Mouse (Mus musculus) G1E (cell line): ENCODE results near the gene Dclre1b. TPM values are rescaled to one million over a fixed set of nuclear protein-coding genes. Genes with fewer than 3 reads are reported as not detected.

ENCODE experiments used
- ATAC-seq: 2 replicates; pipeline ENCODE4 v1.8.0; 2016; ENCODE audit warnings: mild to moderate bottlenecking; ENCODE audit not compliant: insufficient number of reproducible peaks, poor library complexity, low FRiP score, severe bottlenecking; ENCODE audit errors: extremely low read depth
- DNase-seq: peaks from one replicate; pipeline ENCODE4 v3.0.0; 2012; ENCODE audit warnings: low spot score
- H3K27me3 ChIP-seq: 2 replicates; pipeline ENCODE4 v1.6.1; 2012; ENCODE audit warnings: mild to moderate bottlenecking, low read length, inconsistent platforms; ENCODE audit not compliant: insufficient read depth
- H3K36me3 ChIP-seq: replicated peaks from 2 replicates; pipeline ENCODE3; 2012; ENCODE audit warnings: mild to moderate bottlenecking, inconsistent platforms
- H3K4me1 ChIP-seq: 2 replicates; pipeline ENCODE4 v1.6.1; 2012; ENCODE audit warnings: low read depth, low read length, inconsistent platforms, mixed read lengths; ENCODE audit not compliant: insufficient read depth
- H3K4me3 ChIP-seq: 2 replicates; pipeline ENCODE4 v1.5.1; 2012; ENCODE audit warnings: low read depth, mild to moderate bottlenecking, inconsistent platforms, low read length, moderate library complexity, mixed read lengths
- H3K9me3 ChIP-seq: replicated peaks from 2 replicates; pipeline ENCODE4 v1.6.1; 2012; ENCODE audit warnings: inconsistent platforms
- CTCF ChIP-seq: IDR thresholded peaks from 2 replicates; pipeline ENCODE4 v1.5.1; 2012; ENCODE audit warnings: low read depth, low read length, inconsistent platforms, mixed read lengths
- GATA1 ChIP-seq: IDR thresholded peaks from 2 replicates; pipeline ENCODE4 v1.6.1; 2012; ENCODE audit warnings: borderline replicate concordance, low read length, inconsistent platforms, mixed read lengths
- GATA2 ChIP-seq: IDR thresholded peaks from 2 replicates; pipeline ENCODE4 v1.6.1; 2012; ENCODE audit warnings: low read depth, low read length, inconsistent platforms, borderline replicate concordance
- POLR2AphosphoS5 ChIP-seq: IDR thresholded peaks from 2 replicates; pipeline ENCODE4 v1.6.1; 2012; ENCODE audit warnings: low read depth, low read length, inconsistent platforms; ENCODE audit not compliant: insufficient replicate concordance
- TAL1 ChIP-seq: conservative IDR thresholded peaks from 2 replicates; pipeline ENCODE4 v1.6.1; 2012; ENCODE audit warnings: low read depth, low read length, inconsistent platforms, mixed read lengths
- polyA plus RNA-seq: library from polyadenylated mRNA; stranded (reverse); fragments of >175 nt; gene quantifications from 2 replicates; pipeline ENCODE4 v1.2.3, GENCODE M21; 2012
- total RNA-seq, 2 experiments: library from RNA; stranded (forward) in 1 of 2; stranded (reverse) in 1 of 2; fragments of 200-1000 nt in 1 of 2; fragments of >200 nt in 1 of 2; fragmentation: Nextera tagmentation in 1 of 2; gene quantifications; 2 replicates each; pipeline ENCODE4 v1.2.3; 2014 to 2017

The Dclre1b gene
- total and polyA plus RNA-seq, 3 experiments: 5.7 to 21.8 (median 8.6) TPM

DNA sequence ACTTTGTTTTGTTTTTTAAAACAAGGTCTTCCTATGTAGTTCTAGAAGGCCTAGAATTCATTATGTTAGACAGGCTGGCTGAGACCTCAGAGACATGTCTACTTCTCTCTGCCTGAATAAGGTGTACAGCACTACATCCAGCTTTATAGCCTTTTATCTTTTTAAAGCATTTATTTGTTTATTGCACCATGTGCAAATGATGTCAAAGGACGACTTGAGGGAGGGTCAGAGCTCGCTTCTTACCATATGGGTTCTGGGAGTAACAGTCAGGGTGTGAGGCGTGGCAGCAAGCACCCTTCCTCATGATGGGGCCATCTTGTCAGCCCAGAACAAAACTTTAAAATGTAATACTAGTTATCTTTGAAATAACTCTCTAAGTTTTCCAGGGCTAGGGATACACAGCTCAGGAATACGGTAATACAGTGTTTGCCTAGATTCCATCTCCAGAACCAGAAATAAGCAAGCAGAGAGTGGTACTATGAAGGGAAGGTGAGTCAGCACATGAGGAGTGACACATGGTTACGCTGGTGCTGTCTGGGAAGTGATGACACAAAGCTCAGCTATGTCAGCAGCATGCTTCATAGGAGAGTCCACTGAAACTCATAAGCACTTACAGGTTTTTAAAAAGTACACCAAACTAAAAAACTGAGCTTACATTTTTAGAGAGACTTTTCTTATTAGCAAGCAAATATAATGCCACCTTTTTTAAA lies 49.8 kb downstream of the Dclre1b start:
- H3K4me3 ChIP-seq: no peak overlapping the region
- no peaks in the 10 kb centered on the region for H3K27me3 ChIP-seq
- no peaks in the 10 kb centered on the region for H3K9me3 ChIP-seq
- DNase-seq (no peak), ATAC-seq (no peak)
- TF ChIP-seq GATA1 (no peak), TAL1 (no peak)
- no peaks in the 10 kb centered on the region for H3K4me1 ChIP-seq
- H3K36me3 ChIP-seq: peaks cover 85% of the 10 kb centered on the region

DNA sequence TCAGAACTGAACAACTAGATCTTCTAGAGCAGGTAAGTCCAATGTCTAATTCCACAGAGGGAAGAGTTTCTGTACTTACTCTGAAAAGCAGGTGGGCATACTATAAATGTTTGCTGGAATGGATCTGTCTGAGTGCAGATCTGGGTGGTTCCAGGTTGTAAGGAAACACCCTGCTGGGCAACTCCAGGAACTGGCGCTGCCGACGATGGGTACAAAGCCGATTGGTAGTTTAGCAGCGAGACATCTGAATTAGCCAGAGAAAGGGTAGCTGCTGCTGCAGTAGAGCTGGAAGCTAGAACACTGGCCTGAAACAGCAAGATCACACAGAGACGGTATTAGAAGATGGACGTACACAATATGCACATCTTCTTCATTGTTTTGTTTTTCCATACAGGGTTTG lies 50.8 kb downstream of the Dclre1b start:
- Histone ChIP-seq H3K36me3 (peaks cover 87% of the 10 kb centered on the region), H3K9me3 (no peaks in the 10 kb centered on the region), H3K4me1 (no peaks in the 10 kb centered on the region), H3K27me3 (no peaks in the 10 kb centered on the region), H3K4me3 (no peak overlapping the region)
- DNase-seq: no peak
- no peak for TF ChIP-seq GATA1
- TF ChIP-seq TAL1: no peak
- no peak for TF ChIP-seq CTCF
- ATAC-seq: no peak

DNA sequence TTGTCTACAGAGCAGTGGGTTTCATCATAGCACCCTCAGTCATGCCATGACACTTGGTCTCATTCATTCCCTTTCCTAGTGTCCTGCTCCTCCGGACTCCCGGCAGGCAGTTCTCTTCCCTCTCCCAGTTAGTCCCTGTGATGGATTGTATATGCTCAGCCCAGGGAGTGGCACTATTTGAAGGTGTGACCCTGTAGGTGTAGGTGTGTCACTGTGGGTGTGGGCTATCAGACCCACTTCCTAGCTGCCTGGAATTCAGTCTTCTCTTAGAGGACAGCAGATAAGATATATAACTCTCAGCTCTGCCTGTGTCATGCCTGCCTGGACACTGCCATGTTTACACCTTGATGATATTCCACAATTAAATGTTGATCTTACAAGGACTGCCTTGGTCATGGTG lies 52.3 kb downstream of the Dclre1b start:
- no peak for TF ChIP-seq GATA1
- no peak for TF ChIP-seq GATA2
- no peak for TF ChIP-seq POLR2AphosphoS5
- TF ChIP-seq CTCF: no peak
- TF ChIP-seq TAL1: no peak
- no peak for ATAC-seq

DNA sequence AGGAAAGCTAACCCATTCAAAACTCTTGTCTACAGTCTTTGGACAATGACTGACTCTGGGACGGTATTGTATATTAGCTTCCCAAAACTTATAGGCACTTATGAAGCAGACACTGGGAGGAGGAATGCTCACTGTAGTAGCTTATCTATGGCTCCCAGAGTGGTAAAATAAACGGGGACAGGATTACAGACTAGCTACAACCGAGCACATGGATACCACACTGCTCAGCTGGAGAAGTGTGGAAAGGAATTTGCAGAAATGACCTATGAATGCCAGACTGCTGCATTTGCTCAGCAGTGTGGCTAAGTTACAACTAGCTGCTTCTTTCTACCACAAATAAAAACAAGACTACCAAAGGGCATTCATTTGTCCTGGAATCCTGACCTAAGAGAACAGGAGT lies 53.9 kb downstream of the Dclre1b start:
- no peak for ATAC-seq
- peaks cover 89% of the 10 kb centered on the region for H3K36me3 ChIP-seq
- TF ChIP-seq POLR2AphosphoS5 (no peak), CTCF (no peak), GATA1 (no peak), GATA2 (no peak), TAL1 (no peak)

More for the DNA sequence above, 52.3 kb downstream of the Dclre1b start:
- H3K36me3 ChIP-seq: peaks cover 88% of the 10 kb centered on the region
- no peaks in the 10 kb centered on the region for H3K27me3 ChIP-seq
- H3K4me1 ChIP-seq: no peaks in the 10 kb centered on the region
- no peak for DNase-seq
- H3K4me3 ChIP-seq: no peak overlapping the region
- no peaks in the 10 kb centered on the region for H3K9me3 ChIP-seq

DNA sequence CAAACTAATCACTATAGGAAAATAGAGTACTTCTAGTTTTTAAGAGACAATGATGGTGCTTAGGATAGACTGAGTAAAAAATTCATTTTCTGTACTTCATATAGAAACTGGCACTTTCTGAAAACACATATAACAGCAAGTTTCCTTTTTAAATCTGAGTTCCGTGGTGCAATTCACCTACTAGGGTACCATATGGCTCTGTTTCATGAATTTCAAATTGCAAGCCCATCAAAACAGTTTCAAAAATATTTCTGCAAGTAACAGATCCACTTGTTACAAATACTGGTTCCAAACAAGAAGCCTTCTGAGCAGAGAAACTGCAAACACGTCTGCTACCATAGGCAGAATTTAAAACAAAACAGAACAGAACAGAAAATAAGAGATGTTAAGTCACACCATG lies 57.7 kb downstream of the Dclre1b start:
- ATAC-seq (no peak), DNase-seq (no peak)
- Histone ChIP-seq H3K27me3 (no peaks in the 10 kb centered on the region), H3K4me1 (peaks cover 2% of the 10 kb centered on the region; the same call in 1 of the 2 replicates), H3K4me3 (no peak overlapping the region), H3K9me3 (no peaks in the 10 kb centered on the region), H3K36me3 (peaks cover 92% of the 10 kb centered on the region)
- TF ChIP-seq GATA1: no peak
- TF ChIP-seq TAL1: no peak
- no peak for TF ChIP-seq CTCF
- no peak for TF ChIP-seq POLR2AphosphoS5
- no peak for TF ChIP-seq GATA2

More for the DNA sequence above, 53.9 kb downstream of the Dclre1b start:
- Histone ChIP-seq H3K9me3 (no peaks in the 10 kb centered on the region), H3K4me1 (no peaks in the 10 kb centered on the region), H3K27me3 (no peaks in the 10 kb centered on the region), H3K4me3 (no peak overlapping the region)
- DNase-seq: no peak

Other genes starting within 250 kb of the Dclre1b start
- gene Syt6, start 234.2 kb downstream of the Dclre1b start, total RNA-seq (2014; fragmentation: Nextera tagmentation): not detected in 2 replicates
- 0.12 and 0.38 TPM in 2 replicates for gene Syt6, start 234.2 kb downstream of the Dclre1b start, total RNA-seq (2017)
- gene Syt6, start 234.2 kb downstream of the Dclre1b start, polyA plus RNA-seq: not detected in 2 replicates
- 1.3 TPM in 1 of 2 replicates, not detected in the other for gene Atg4a-ps, start 163.4 kb downstream of the Dclre1b start, total RNA-seq (2014; fragmentation: Nextera tagmentation)
- gene Atg4a-ps, start 163.4 kb downstream of the Dclre1b start, total RNA-seq (2017): 1.1 and 1.2 TPM in 2 replicates
- not detected in 2 replicates for gene Atg4a-ps, start 163.4 kb downstream of the Dclre1b start, polyA plus RNA-seq
- gene Olfml3, start 71.4 kb downstream of the Dclre1b start, total RNA-seq (2014; fragmentation: Nextera tagmentation): 0.75 TPM in 1 of 2 replicates, not detected in the other
- gene Olfml3, start 71.4 kb downstream of the Dclre1b start, total RNA-seq (2017): 0.46 and 0.60 TPM in 2 replicates
- gene Olfml3, start 71.4 kb downstream of the Dclre1b start, polyA plus RNA-seq: not detected in 2 replicates
- gene Gm10964, start 70.1 kb downstream of the Dclre1b start, total RNA-seq (2014; fragmentation: Nextera tagmentation): not detected in 2 replicates
- not detected in 2 replicates for gene Gm10964, start 70.1 kb downstream of the Dclre1b start, total RNA-seq (2017)
- not detected in 2 replicates for gene Gm10964, start 70.1 kb downstream of the Dclre1b start, polyA plus RNA-seq
- 188 and 208 TPM in 2 replicates for gene Hipk1, start 17.9 kb downstream of the Dclre1b start, total RNA-seq (2014; fragmentation: Nextera tagmentation)
- gene Hipk1, start 17.9 kb downstream of the Dclre1b start, total RNA-seq (2017): 47.7 and 57.5 TPM in 2 replicates
- 39.1 and 42.6 TPM in 2 replicates for gene Hipk1, start 17.9 kb downstream of the Dclre1b start, polyA plus RNA-seq
- gene Ap4b1, start 76 bp upstream of the Dclre1b start, total RNA-seq (2014; fragmentation: Nextera tagmentation): 13.5 and 30.8 TPM in 2 replicates
- 24.1 and 24.4 TPM in 2 replicates for gene Ap4b1, start 76 bp upstream of the Dclre1b start, total RNA-seq (2017)
- 2.5 and 3.4 TPM in 2 replicates for gene Ap4b1, start 76 bp upstream of the Dclre1b start, polyA plus RNA-seq
- 3.1 and 8.7 TPM in 2 replicates for gene Gm43064, start 129 bp upstream of the Dclre1b start, total RNA-seq (2014; fragmentation: Nextera tagmentation)
- gene Gm43064, start 129 bp upstream of the Dclre1b start, total RNA-seq (2017): 0.82 TPM in 1 of 2 replicates, not detected in the other
- gene Gm43064, start 129 bp upstream of the Dclre1b start, polyA plus RNA-seq: 0.05 and 0.13 TPM in 2 replicates
- not detected in 2 replicates for gene Bcl2l15, start 23.2 kb upstream of the Dclre1b start, total RNA-seq (2014; fragmentation: Nextera tagmentation)
- gene Bcl2l15, start 23.2 kb upstream of the Dclre1b start, total RNA-seq (2017): 0.58 and 1.1 TPM in 2 replicates
- gene Bcl2l15, start 23.2 kb upstream of the Dclre1b start, polyA plus RNA-seq: not detected in 2 replicates
- not detected in 2 replicates for gene Ptpn22, start 50.4 kb upstream of the Dclre1b start, total RNA-seq (2014; fragmentation: Nextera tagmentation)
- gene Ptpn22, start 50.4 kb upstream of the Dclre1b start, total RNA-seq (2017): 0.16 TPM in 1 of 2 replicates, not detected in the other
- 0.13 TPM in 1 of 2 replicates, not detected in the other for gene Ptpn22, start 50.4 kb upstream of the Dclre1b start, polyA plus RNA-seq
- 38.9 and 39.6 TPM in 2 replicates for gene Rsbn1, start 104.7 kb upstream of the Dclre1b start, total RNA-seq (2014; fragmentation: Nextera tagmentation)
- gene Rsbn1, start 104.7 kb upstream of the Dclre1b start, total RNA-seq (2017): 29.4 and 34.7 TPM in 2 replicates
- gene Rsbn1, start 104.7 kb upstream of the Dclre1b start, polyA plus RNA-seq: 13.3 and 16.5 TPM in 2 replicates
- gene Phtf1, start 158.7 kb upstream of the Dclre1b start, total RNA-seq (2014; fragmentation: Nextera tagmentation): 14.4 and 17.2 TPM in 2 replicates
- 34.8 and 36.1 TPM in 2 replicates for gene Phtf1, start 158.7 kb upstream of the Dclre1b start, total RNA-seq (2017)
- gene Phtf1, start 158.7 kb upstream of the Dclre1b start, polyA plus RNA-seq: 13.3 and 19.5 TPM in 2 replicates